Mouse (Mus musculus): ENCODE data around the gene Ltbp2. TPM values are rescaled to one million over a fixed set of nuclear protein-coding genes. Genes with fewer than 3 reads are reported as not detected.

Gene Ltbp2
- polyA plus RNA-seq, 1 experiment = 182 TPM

DNA sequence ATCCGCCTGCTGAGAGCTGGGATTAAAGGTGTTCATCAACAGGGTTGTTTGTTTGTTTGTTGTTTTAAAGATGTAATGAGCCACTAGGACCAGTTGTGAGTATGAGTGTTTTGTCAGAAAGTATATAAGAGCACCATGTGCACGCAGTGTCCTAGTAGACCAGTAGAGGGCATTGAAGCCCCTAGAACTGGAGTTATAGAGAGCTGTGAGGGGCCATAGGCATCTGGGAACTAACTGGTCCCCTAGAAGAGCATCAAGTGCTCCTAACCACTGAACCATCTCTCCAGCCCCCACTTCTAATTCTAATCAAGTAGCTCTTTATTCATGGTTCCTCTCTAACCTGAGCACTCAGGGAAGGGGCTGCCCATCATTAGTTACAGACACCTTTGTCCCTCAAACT lies 117.3 kb downstream of the Ltbp2 start:
- H3K27ac ChIP-seq (ENCODE audit: insufficient read depth, low read length) = no peak overlapping the region
- no peak overlapping the region for H3K4me3 ChIP-seq (ENCODE audit: insufficient read depth, low read length)
- TF ChIP-seq POLR2A (IDR thresholded peaks at IDR 0.05; ENCODE audit: low read depth, low read length) = no peak
- TF ChIP-seq CTCF (IDR thresholded peaks at IDR 0.05; ENCODE audit: borderline replicate concordance, insufficient read depth, low read length) = no peak
- H3K4me1 ChIP-seq (ENCODE audit: control insufficient read depth, insufficient read depth, low read length) = peaks cover 7% of the 10 kb centered on the region; the same call in 1 of the 2 replicates

DNA sequence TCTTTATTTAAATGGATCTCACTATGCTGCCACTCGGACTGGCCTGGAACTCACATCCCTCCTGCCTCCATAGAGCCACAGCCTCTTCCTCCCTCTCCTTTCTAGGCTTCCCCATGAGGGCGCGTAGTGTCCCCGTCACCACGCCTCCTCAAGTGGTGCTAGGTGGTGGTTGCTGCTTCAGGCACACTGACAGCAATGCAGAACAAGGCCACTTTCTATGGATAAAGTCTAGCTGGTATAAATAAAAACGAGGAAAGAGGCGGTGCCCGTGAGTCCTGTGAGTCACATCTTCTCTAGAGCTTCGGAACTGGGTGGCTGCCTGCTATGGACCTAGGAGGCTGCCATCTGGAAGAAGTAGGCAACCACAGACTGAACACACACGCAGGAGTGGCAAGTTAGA lies 120.3 kb downstream of the Ltbp2 start:
- no peak for TF ChIP-seq CTCF (IDR thresholded peaks at IDR 0.05; ENCODE audit: borderline replicate concordance, insufficient read depth, low read length)
- no peak for TF ChIP-seq POLR2A (IDR thresholded peaks at IDR 0.05; ENCODE audit: low read depth, low read length)
- Histone ChIP-seq H3K27ac (ENCODE audit: insufficient read depth, low read length) (no peak overlapping the region), H3K4me1 (ENCODE audit: control insufficient read depth, insufficient read depth, low read length) (no peaks in the 10 kb centered on the region), H3K4me3 (ENCODE audit: insufficient read depth, low read length) (no peak overlapping the region)

DNA sequence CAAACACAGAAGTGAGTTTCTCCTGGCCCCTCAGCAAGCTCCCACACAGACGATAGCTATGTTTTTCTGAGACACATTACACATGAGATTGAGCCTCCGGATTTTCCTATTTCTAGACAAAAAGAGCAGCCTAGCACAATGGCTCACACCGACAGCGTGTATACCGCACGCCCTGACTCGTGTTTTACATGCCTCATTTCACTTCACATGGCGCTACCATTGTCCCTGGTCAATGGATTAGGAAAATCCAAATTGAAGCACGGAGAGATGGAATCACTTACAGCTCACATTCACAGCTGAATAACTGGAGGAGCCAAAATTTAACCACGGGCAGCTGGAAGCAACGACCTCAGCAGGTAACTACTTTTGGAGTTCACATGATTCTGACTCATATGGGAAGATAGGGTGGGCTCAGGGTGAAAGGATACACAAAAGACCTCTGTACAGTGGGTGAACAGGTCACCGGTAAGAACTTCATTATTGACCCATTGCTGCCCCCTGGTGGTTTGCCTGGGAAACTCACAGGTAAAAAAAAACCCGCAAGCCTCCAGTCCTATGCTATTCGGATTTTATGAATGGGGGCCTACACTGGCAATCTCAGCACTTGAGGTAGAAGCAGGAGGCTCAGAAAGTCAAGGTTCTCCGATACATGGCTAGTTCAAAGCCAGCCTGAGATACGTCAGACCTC lies 121.2 kb downstream of the Ltbp2 start:
- Histone ChIP-seq H3K4me3 (ENCODE audit: insufficient read depth, low read length) (no peak overlapping the region), H3K27ac (ENCODE audit: insufficient read depth, low read length) (no peak overlapping the region), H3K4me1 (ENCODE audit: control insufficient read depth, insufficient read depth, low read length) (no peaks in the 10 kb centered on the region)
- no peak for TF ChIP-seq CTCF (IDR thresholded peaks at IDR 0.05; ENCODE audit: borderline replicate concordance, insufficient read depth, low read length)
- no peak for TF ChIP-seq POLR2A (IDR thresholded peaks at IDR 0.05; ENCODE audit: low read depth, low read length)

DNA sequence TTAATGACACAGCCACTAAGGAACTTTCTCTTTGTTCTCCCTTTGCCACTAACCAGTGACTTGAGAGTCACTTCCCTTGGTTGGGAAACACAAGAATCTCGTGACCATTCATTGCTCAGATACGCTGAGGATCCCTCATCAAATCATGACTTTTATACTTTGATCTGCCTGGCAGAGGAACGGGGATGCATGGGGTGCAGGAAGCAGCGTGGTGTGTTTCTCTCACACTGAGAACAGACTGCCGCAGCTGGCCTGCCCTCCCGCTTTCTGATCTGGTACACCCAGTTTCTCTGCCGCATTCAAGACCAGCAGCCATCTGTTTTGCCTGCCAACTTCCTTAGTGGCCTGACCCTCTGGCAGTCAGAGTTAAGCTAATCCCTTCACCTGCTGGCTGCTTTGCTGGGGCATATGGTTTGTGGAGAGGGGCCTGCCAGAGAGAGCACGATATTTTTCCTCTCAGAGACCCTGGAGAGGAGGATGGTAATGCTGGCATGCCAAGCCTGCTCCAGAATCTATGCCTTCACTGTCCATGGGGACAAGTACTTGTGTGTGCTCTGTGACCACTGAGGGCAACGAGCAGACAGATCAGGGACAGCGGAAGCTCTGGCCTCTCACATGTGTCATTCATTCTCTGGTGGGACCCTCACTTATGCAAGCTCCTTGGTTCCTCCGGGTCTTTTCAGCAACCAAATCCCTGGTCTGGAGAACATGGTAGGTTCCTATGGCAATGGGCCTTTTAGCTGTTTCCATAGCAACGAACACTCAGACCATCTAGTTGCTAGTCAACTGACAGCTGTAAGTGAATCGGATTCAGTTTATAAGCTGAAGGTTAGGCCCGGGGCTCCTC lies 124.0 kb downstream of the Ltbp2 start:
- H3K4me3 ChIP-seq (ENCODE audit: insufficient read depth, low read length) = no peak overlapping the region
- no peaks in the 10 kb centered on the region for H3K4me1 ChIP-seq (ENCODE audit: control insufficient read depth, insufficient read depth, low read length)
- TF ChIP-seq POLR2A (IDR thresholded peaks at IDR 0.05; ENCODE audit: low read depth, low read length) = no peak
- no peak for TF ChIP-seq CTCF (IDR thresholded peaks at IDR 0.05; ENCODE audit: borderline replicate concordance, insufficient read depth, low read length)
- no peak overlapping the region for H3K27ac ChIP-seq (ENCODE audit: insufficient read depth, low read length)

DNA sequence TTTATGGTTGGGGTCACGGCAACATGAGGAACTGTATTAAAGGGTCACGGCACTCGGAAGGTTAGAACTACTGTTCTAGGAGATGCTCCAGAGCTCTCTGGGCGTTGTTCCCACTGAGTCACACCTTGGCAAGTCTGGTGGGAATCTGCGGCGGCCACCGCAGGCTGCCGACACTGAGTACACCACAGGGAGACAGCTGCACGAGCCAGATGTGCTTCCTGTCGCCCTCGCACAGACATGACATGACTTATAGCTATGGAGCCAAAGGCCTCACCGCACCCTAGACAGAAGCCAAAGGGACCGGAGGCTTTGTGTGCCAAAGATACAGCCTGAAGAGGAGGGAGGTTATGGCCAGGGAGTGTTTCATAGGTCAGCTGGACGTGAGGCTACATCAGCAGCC lies 125.7 kb downstream of the Ltbp2 start:
- no peak for TF ChIP-seq CTCF (IDR thresholded peaks at IDR 0.05; ENCODE audit: borderline replicate concordance, insufficient read depth, low read length)
- no peak for TF ChIP-seq POLR2A (IDR thresholded peaks at IDR 0.05; ENCODE audit: low read depth, low read length)
- Histone ChIP-seq H3K4me1 (ENCODE audit: control insufficient read depth, insufficient read depth, low read length) (no peaks in the 10 kb centered on the region), H3K4me3 (ENCODE audit: insufficient read depth, low read length) (no peak overlapping the region), H3K27ac (ENCODE audit: insufficient read depth, low read length) (no peak overlapping the region)

DNA sequence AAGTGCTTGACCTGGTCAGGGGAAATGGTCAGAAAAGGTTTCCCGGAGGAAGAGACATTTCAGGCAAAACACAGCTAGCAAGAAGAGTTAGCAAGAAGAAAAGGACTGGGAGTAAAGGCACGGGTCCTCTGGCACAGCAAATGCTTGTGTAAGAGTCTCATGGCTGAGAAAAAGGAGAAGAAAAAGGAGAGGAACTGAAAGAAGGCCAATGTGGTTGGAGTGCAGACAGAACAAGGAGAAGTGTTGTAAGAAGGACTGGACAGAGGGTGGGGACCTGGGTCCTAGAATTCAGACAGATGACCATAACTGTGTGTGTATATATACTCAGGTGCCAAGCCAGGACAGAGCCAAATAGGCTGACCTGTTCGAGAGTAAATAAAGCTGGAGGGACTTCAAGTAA lies 128.2 kb downstream of the Ltbp2 start:
- no peak overlapping the region for H3K4me3 ChIP-seq (ENCODE audit: insufficient read depth, low read length)
- no peak overlapping the region for H3K27ac ChIP-seq (ENCODE audit: insufficient read depth, low read length)
- no peaks in the 10 kb centered on the region for H3K4me1 ChIP-seq (ENCODE audit: control insufficient read depth, insufficient read depth, low read length)
- TF ChIP-seq CTCF (IDR thresholded peaks at IDR 0.05; ENCODE audit: borderline replicate concordance, insufficient read depth, low read length) (no peak), POLR2A (IDR thresholded peaks at IDR 0.05; ENCODE audit: low read depth, low read length) (no peak)

DNA sequence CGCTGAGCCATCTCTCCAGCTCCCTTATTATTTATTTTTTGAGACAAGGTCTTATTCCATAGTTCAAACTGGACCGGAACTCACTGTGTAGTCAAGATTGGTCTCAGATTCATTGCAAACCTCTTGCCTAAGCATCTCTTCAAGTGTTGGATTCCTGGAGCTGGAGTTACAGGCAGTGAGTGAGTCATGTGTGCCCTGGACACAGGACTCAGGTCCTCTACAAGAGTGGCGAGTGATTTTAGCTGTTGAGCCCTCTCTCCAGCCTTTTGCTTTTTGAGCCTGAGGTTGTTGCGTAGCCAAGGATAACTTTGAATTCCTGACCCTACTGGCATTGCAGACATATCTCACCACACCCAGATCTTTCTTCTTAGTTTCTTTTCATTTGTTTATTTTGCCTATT lies 130.6 kb downstream of the Ltbp2 start:
- Histone ChIP-seq H3K4me1 (ENCODE audit: control insufficient read depth, insufficient read depth, low read length) (no peaks in the 10 kb centered on the region), H3K27ac (ENCODE audit: insufficient read depth, low read length) (no peak overlapping the region), H3K4me3 (ENCODE audit: insufficient read depth, low read length) (no peak overlapping the region)
- no peak for TF ChIP-seq POLR2A (IDR thresholded peaks at IDR 0.05; ENCODE audit: low read depth, low read length)
- no peak for TF ChIP-seq CTCF (IDR thresholded peaks at IDR 0.05; ENCODE audit: borderline replicate concordance, insufficient read depth, low read length)

DNA sequence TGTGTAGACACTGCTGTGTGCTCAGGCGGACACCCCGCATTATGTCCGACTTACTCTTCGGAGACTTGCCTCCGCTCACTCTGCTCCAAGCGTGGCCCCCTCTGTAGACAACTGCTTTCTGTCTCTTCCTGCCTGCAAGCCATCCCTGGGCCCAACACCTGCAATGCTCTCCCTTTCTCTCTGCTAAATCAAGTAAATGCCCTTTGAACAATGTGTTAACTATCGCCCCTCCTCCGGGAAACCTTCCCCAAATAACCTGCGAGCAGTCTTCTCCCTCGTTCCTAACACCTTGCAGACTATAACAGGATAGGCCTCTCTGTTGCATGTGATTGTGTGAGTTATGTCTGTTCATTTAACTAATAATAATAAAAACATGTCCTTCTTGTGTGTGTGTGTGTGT lies 132.8 kb downstream of the Ltbp2 start:
- Histone ChIP-seq H3K4me3 (ENCODE audit: insufficient read depth, low read length) (no peak overlapping the region), H3K27ac (ENCODE audit: insufficient read depth, low read length) (no peak overlapping the region), H3K4me1 (ENCODE audit: control insufficient read depth, insufficient read depth, low read length) (no peaks in the 10 kb centered on the region)
- TF ChIP-seq POLR2A (IDR thresholded peaks at IDR 0.05; ENCODE audit: low read depth, low read length) = no peak
- TF ChIP-seq CTCF (IDR thresholded peaks at IDR 0.05; ENCODE audit: borderline replicate concordance, insufficient read depth, low read length) = no peak

DNA sequence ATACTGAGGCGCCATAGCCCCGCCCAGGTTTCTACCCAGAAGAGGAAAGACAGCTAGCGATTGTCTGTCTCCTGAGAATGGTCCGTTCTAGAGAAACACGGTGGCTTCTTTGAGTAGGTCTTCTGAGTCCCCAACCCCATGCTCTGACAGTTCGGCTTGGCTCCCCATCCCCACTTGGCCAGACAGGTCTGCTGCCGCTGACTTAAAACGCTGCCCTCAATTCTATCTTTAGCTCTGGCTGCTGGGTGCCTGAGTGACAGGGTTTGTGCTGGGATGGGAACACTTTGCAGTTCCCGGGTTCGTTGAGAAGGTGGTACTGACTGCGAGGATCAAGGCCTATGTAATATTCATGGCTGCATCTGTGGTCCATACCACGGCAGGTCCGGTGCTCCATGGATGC lies 143.0 kb downstream of the Ltbp2 start:
- TF ChIP-seq CTCF (IDR thresholded peaks at IDR 0.05; ENCODE audit: borderline replicate concordance, insufficient read depth, low read length) (no peak), POLR2A (IDR thresholded peaks at IDR 0.05; ENCODE audit: low read depth, low read length) (no peak)
- H3K27ac ChIP-seq (ENCODE audit: insufficient read depth, low read length) = no peak overlapping the region
- H3K4me3 ChIP-seq (ENCODE audit: insufficient read depth, low read length) = no peak overlapping the region
- H3K4me1 ChIP-seq (ENCODE audit: control insufficient read depth, insufficient read depth, low read length) = no peaks in the 10 kb centered on the region

Other genes with a start within 250 kb of the Ltbp2 start
- gene Vrtn, start 235.5 kb downstream of the Ltbp2 start, polyA plus RNA-seq (2011; ENCODE audit: insufficient read length, low read depth, missing spikeins) = not detected in 2 replicates
- gene Syndig1l, start 177.7 kb downstream of the Ltbp2 start, polyA plus RNA-seq (2011; ENCODE audit: insufficient read length, low read depth, missing spikeins) = not detected in 2 replicates
- gene Npc2, start 103.4 kb downstream of the Ltbp2 start, polyA plus RNA-seq (2011; ENCODE audit: insufficient read length, low read depth, missing spikeins) = 203 and 205 TPM in 2 replicates
- gene Isca2, start 103.3 kb downstream of the Ltbp2 start, polyA plus RNA-seq (2011; ENCODE audit: insufficient read length, low read depth, missing spikeins) = 44.7 and 50.5 TPM in 2 replicates
- 89.0 and 100 TPM in 2 replicates for gene Fcf1, start 94.4 kb upstream of the Ltbp2 start, polyA plus RNA-seq (2011; ENCODE audit: insufficient read length, low read depth, missing spikeins)
- gene Arel1, start 94.4 kb upstream of the Ltbp2 start, polyA plus RNA-seq (2011; ENCODE audit: insufficient read length, low read depth, missing spikeins) = 29.0 and 29.4 TPM in 2 replicates
- gene Ylpm1, start 119.8 kb upstream of the Ltbp2 start, polyA plus RNA-seq (2011; ENCODE audit: insufficient read length, low read depth, missing spikeins) = 48.7 and 61.3 TPM in 2 replicates
- gene Prox2, start 234.2 kb upstream of the Ltbp2 start, polyA plus RNA-seq (2011; ENCODE audit: insufficient read length, low read depth, missing spikeins) = 1.2 and 1.5 TPM in 2 replicates
- gene Dlst, start 234.3 kb upstream of the Ltbp2 start, polyA plus RNA-seq (2011; ENCODE audit: insufficient read length, low read depth, missing spikeins) = 145 and 151 TPM in 2 replicates